Comparison of ENCODE assay signal across 18 mouse cellular contexts in genomic region chr17:49661626-49662025, GRCm38 (mm10). TPM values are rescaled to one million over a fixed set of nuclear protein-coding genes. Genes with fewer than 3 reads are reported as not detected.
"Had no signal": no experiment of that assay in that cellular context is flagged by ENCODE, and none has a peak within 500 bp of the region (broad histone marks: within the 10 kb centered on the region; RNA-seq: fewer than 3 reads in every experiment).

No protein-coding gene starts in this region.

- H3K36me3 ChIP-seq: midbrain, embryonic 10.5 days; midbrain, embryonic 12.5 days; neural tube, embryonic 13.5 days; neural tube, embryonic 15.5 days; stomach, embryonic 15.5 days had no signal

- H3K9ac ChIP-seq: lung, embryonic 14.5 days; midbrain, embryonic 12.5 days; neural tube, embryonic 13.5 days; neural tube, embryonic 15.5 days; stomach, embryonic 15.5 days had no signal

- H3K9me3 ChIP-seq: midbrain, embryonic 10.5 days; midbrain, embryonic 12.5 days; neural tube, embryonic 13.5 days; neural tube, embryonic 15.5 days; stomach, embryonic 15.5 days had no signal

- H3K4me1 ChIP-seq: midbrain, embryonic 10.5 days; midbrain, embryonic 12.5 days; neural tube, embryonic 13.5 days; neural tube, embryonic 15.5 days; stomach, embryonic 15.5 days had no signal

- DNase-seq: lung, adult 18-20 months; lung, embryonic 14.5 days; lung, postnatal 14 days; lung, postnatal 36 days; midbrain, embryonic 14.5 days; right cerebral cortex, postnatal 14 days; thymus, adult 2 months; thymus, postnatal 36 days had no signal

- H3K27me3 ChIP-seq: midbrain, embryonic 12.5 days; neural tube, embryonic 13.5 days; neural tube, embryonic 15.5 days; stomach, embryonic 15.5 days had no signal

- H3K4me2 ChIP-seq: lung, embryonic 14.5 days; midbrain, embryonic 12.5 days; neural tube, embryonic 13.5 days; neural tube, embryonic 15.5 days; stomach, embryonic 15.5 days had no signal

- H3K4me3 ChIP-seq: midbrain, embryonic 10.5 days; midbrain, embryonic 12.5 days; myocyte; neural tube, embryonic 13.5 days; neural tube, embryonic 15.5 days; stomach, embryonic 15.5 days had no signal

- ATAC-seq: midbrain, embryonic 16.5 days had no signal

- H3K27ac ChIP-seq: midbrain, embryonic 10.5 days; midbrain, embryonic 12.5 days; neural tube, embryonic 13.5 days; neural tube, embryonic 15.5 days; stomach, embryonic 15.5 days; stomach, postnatal 0 days had no signal

RNA-seq across cellular contexts. Expression of gene Kif6, which starts 46.7 kb away (rescaled TPM):
- total RNA-seq: megakaryocyte, adult 5-6 weeks; megakaryocyte-erythroid progenitor cell, adult 5-6 weeks had no signal
